Mouse (Mus musculus) thymus, postnatal 4 days (tissue): Measurements from ENCODE around the gene Cenpe.
"Not testable (repeated sequence)": the region's sequence is repeated elsewhere in the genome, so short reads cannot be mapped to it uniquely, and the experiment has no call there.

Experiments used
- DNase-seq: peaks from one replicate; pipeline ENCODE4 v3.0.0; 2021

Cenpe gene

GRCm38 (mm10) chr3:135211805-135212657, at the start of gene Cenpe:
TSS of gene Cenpe (plus strand) at chr3:135212537.
- peak; percentile 97 for DNase-seq

- DNase-seq = no peak
Observed at GRCm38 (mm10) chr3:135171898-135172446, 40.4 kb upstream of the Cenpe start.

- no peak for DNase-seq
Observed at GRCm38 (mm10) chr3:135191861-135192260, 20.5 kb upstream of the Cenpe start.

GRCm38 (mm10) chr3:135198051-135198450, 14.3 kb upstream of the Cenpe start:
- DNase-seq = not testable (repeated sequence)

GRCm38 (mm10) chr3:135200409-135201303, 11.7 kb upstream of the Cenpe start:
- DNase-seq = no peak

- peak; percentile 38 for DNase-seq
Observed at GRCm38 (mm10) chr3:135206621-135207020, 5.7 kb upstream of the Cenpe start.

- DNase-seq = no peak
Observed at GRCm38 (mm10) chr3:135212658-135213350, 467 bp downstream of the Cenpe start.

- no peak for DNase-seq
Observed at GRCm38 (mm10) chr3:135232058-135232457, 19.7 kb downstream of the Cenpe start.

GRCm38 (mm10) chr3:135232462-135232861, 20.1 kb downstream of the Cenpe start:
- no peak for DNase-seq

- no peak for DNase-seq
Observed at GRCm38 (mm10) chr3:135245733-135246132, 33.4 kb downstream of the Cenpe start.

GRCm38 (mm10) chr3:135246828-135247227, 34.5 kb downstream of the Cenpe start:
- no peak for DNase-seq

- DNase-seq = no peak
Observed at GRCm38 (mm10) chr3:135249104-135249503, 36.8 kb downstream of the Cenpe start.

- DNase-seq = no peak
Observed at GRCm38 (mm10) chr3:135251825-135252224, 39.5 kb downstream of the Cenpe start.

GRCm38 (mm10) chr3:135254784-135255183, 42.4 kb downstream of the Cenpe start:
- no peak for DNase-seq

- no peak for DNase-seq
Observed at GRCm38 (mm10) chr3:135258919-135259318, 46.6 kb downstream of the Cenpe start.

GRCm38 (mm10) chr3:135260233-135260632, 47.9 kb downstream of the Cenpe start:
- no peak for DNase-seq

- no peak for DNase-seq
Observed at GRCm38 (mm10) chr3:135268616-135269015, 56.3 kb downstream of the Cenpe start.

GRCm38 (mm10) chr3:135269391-135269990, 57.2 kb downstream of the Cenpe start:
- DNase-seq = no peak

GRCm38 (mm10) chr3:135272627-135273026, 60.3 kb downstream of the Cenpe start:
- no peak for DNase-seq

- DNase-seq = no peak
Observed at GRCm38 (mm10) chr3:135273047-135273446, 60.7 kb downstream of the Cenpe start.

- DNase-seq = peak; percentile 14
Observed at GRCm38 (mm10) chr3:135280160-135280559, 67.8 kb downstream of the Cenpe start.
